Mouse (Mus musculus) layer of hippocampus, adult 8-10 months (tissue): ENCODE data around the gene Rinl. TPM values are rescaled to one million over a fixed set of nuclear protein-coding genes. Genes with fewer than 3 reads are reported as not detected.

Experiments
- DNase-seq, 2 experiments: peaks; one replicate each; pipeline ENCODE4 v3.0.0; 2022; ENCODE audit warnings: low spot score in 2 of 2
- total RNA-seq, 4 experiments: library from RNA; stranded (reverse); gene quantifications; 2 replicates each; pipeline ENCODE4 v1.2.4; 2022

Rinl gene
- total RNA-seq, 4 experiments from 2014 or later, result 2.5 to 5.3 (median 3.8) TPM

GRCm38 (mm10) chr7:28780857-28781256 lies 7.9 kb upstream of the Rinl start:
- DNase-seq, result no peak

GRCm38 (mm10) chr7:28781261-28781663 lies 7.5 kb upstream of the Rinl start:
- no peak for DNase-seq

- no peak for DNase-seq
Observed at GRCm38 (mm10) chr7:28785161-28785560, 3.6 kb upstream of the Rinl start.

- no peak for DNase-seq
Observed at GRCm38 (mm10) chr7:28787884-28788283, 885 bp upstream of the Rinl start.

- no peak for DNase-seq
Observed at GRCm38 (mm10) chr7:28789235-28789634, 466 bp downstream of the Rinl start.

GRCm38 (mm10) chr7:28790066-28790806 lies 1.5 kb downstream of the Rinl start:
- DNase-seq, result no peak

- DNase-seq, result no peak
Observed at GRCm38 (mm10) chr7:28791706-28792105, 2.9 kb downstream of the Rinl start.

GRCm38 (mm10) chr7:28792391-28793185 lies 3.8 kb downstream of the Rinl start:
- DNase-seq, result no peak

GRCm38 (mm10) chr7:28793834-28794233 lies 5.1 kb downstream of the Rinl start:
- DNase-seq, result no peak

- DNase-seq, result no peak
Observed at GRCm38 (mm10) chr7:28794496-28794895, 5.7 kb downstream of the Rinl start.

GRCm38 (mm10) chr7:28795832-28796231 lies 7.1 kb downstream of the Rinl start:
- no peak for DNase-seq

- DNase-seq, result peak in 1 of 2 experiments; percentile 76
Observed at GRCm38 (mm10) chr7:28796562-28796975, 7.8 kb downstream of the Rinl start.

- no peak for DNase-seq
Observed at GRCm38 (mm10) chr7:28799994-28800393, 11.2 kb downstream of the Rinl start.

GRCm38 (mm10) chr7:28801451-28801850 lies 12.7 kb downstream of the Rinl start:
- no peak for DNase-seq

GRCm38 (mm10) chr7:28801901-28802670 lies 13.3 kb downstream of the Rinl start:
- DNase-seq, result no peak

- no peak for DNase-seq
Observed at GRCm38 (mm10) chr7:28802846-28803588, 14.2 kb downstream of the Rinl start.

- DNase-seq, result no peak
Observed at GRCm38 (mm10) chr7:28803756-28804155, 15.0 kb downstream of the Rinl start.

- DNase-seq, result no peak
Observed at GRCm38 (mm10) chr7:28806869-28807268, 18.1 kb downstream of the Rinl start.

- no peak for DNase-seq
Observed at GRCm38 (mm10) chr7:28807641-28808220, 19.0 kb downstream of the Rinl start.

- DNase-seq, result no peak
Observed at GRCm38 (mm10) chr7:28808221-28808941, 19.6 kb downstream of the Rinl start, which contains the start of gene Hnrnpl. Hnrnpl (plus strand) TSS chr7:28808541.
